In the genomic region with DNA sequence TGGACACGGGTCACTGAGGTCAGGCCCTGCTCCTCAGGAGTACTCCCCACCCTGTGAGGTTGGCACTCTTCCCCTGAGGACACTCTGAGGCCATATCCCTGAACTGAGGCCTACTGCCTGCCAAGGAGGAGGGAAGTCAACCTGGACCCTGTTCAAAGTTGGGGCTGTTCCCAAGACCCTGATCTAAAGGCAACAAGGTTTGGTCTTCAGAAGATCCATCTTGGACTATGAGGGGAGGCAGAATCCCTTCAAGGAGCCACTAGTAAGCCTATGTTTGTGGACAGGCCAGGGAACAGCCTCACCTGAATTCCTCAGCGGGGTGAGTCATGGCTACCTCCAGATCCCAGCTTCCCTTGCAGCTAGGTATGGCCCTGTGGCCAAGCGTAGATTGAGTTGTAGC, we compare ENCODE assay signal across 16 mouse cellular contexts. TPM values are rescaled to one million over a fixed set of nuclear protein-coding genes. Genes with fewer than 3 reads are reported as not detected.
"Had no signal": no experiment of that assay in that cellular context is flagged by ENCODE, and none has a peak within 500 bp of the region (broad histone marks: within the 10 kb centered on the region; RNA-seq: fewer than 3 reads in every experiment).

No protein-coding gene starts in this region.

- H3K9me3 ChIP-seq: liver, embryonic 15.5 days; midbrain, embryonic 15.5 days; neural tube, embryonic 12.5 days had no signal

- H3K4me3 ChIP-seq: limb, embryonic 13.5 days; liver, embryonic 15.5 days; megakaryocyte, embryonic 14.5 days; midbrain, embryonic 15.5 days; neural tube, embryonic 12.5 days had no signal

- ATAC-seq: midbrain, embryonic 15.5 days had no signal

- H3K4me1 ChIP-seq: limb, embryonic 13.5 days; midbrain, embryonic 15.5 days; neural tube, embryonic 12.5 days had no signal

- H3K27me3 ChIP-seq: limb, embryonic 13.5 days; liver, embryonic 15.5 days; midbrain, embryonic 15.5 days; neural tube, embryonic 12.5 days had no signal

- H3K27ac ChIP-seq: limb, embryonic 13.5 days; liver, embryonic 15.5 days; midbrain, embryonic 15.5 days; neural tube, embryonic 12.5 days had no signal

- H3K36me3 ChIP-seq: limb, embryonic 13.5 days; liver, embryonic 15.5 days; midbrain, embryonic 15.5 days; neural tube, embryonic 12.5 days had no signal

- H3K4me2 ChIP-seq: limb, embryonic 13.5 days; liver, embryonic 11.5 days; liver, embryonic 15.5 days; lung, embryonic 14.5 days; midbrain, embryonic 11.5 days; midbrain, embryonic 15.5 days; neural tube, embryonic 12.5 days had no signal

- H3K9ac ChIP-seq: limb, embryonic 13.5 days; liver, embryonic 15.5 days; lung, embryonic 14.5 days; midbrain, embryonic 15.5 days; neural tube, embryonic 12.5 days had no signal

- DNase-seq: kidney, adult 11 months; kidney, adult 9 months; kidney, postnatal 14 days; left cerebral cortex, postnatal 4 days; lung, embryonic 14.5 days; lung, postnatal 10 days; right cerebral cortex, postnatal 14 days had no signal

RNA-seq across cellular contexts. Expression of gene Cep170b, which starts 39.2 kb away (rescaled TPM):
- total RNA-seq: monocyte, adult 5-6 weeks had no signal

RNA-seq across cellular contexts. Expression of gene Ahnak2, which starts 43.0 kb away (rescaled TPM):
- total RNA-seq: neutrophil, adult 5-6 weeks had no signal

RNA-seq across cellular contexts. Expression of gene Clba1, which starts 49.3 kb away (rescaled TPM):
- total RNA-seq: monocyte, adult 5-6 weeks had no signal
